Mouse (Mus musculus) adrenal gland, adult (tissue): Measurements from ENCODE around the gene Clcnkb.

ENCODE experiments used
- DNase-seq, 2 experiments: peaks; one replicate each; pipeline ENCODE4 v3.0.0; 2022 to 2023; ENCODE audit warnings: low spot score in 1 of 2; ENCODE audit not compliant: inconsistent age in 2 of 2

Gene Clcnkb

GRCm38 (mm10) chr4:141362937-141363548, 52.8 kb downstream of the Clcnkb start:
- DNase-seq: peak; percentile 83 to 94

GRCm38 (mm10) chr4:141360846-141361245, 55.0 kb downstream of the Clcnkb start:
- DNase-seq: peak; percentile 41 to 82

GRCm38 (mm10) chr4:141359222-141359621, 56.6 kb downstream of the Clcnkb start:
- DNase-seq: no peak

GRCm38 (mm10) chr4:141357811-141358210, 58.0 kb downstream of the Clcnkb start:
- DNase-seq: no peak
